Mouse (Mus musculus) heart, postnatal 25 days (tissue): Measurements from ENCODE around the gene F830045P16Rik. TPM values are rescaled to one million over a fixed set of nuclear protein-coding genes. Genes with fewer than 3 reads are reported as not detected.
A peak's percentile ranks its signal among the peaks of the same experiment; 100 is the strongest.
"Not testable (repeated sequence)": the region's sequence is repeated elsewhere in the genome, so short reads cannot be mapped to it uniquely, and the experiment has no call there.

Source experiments
- DNase-seq: peaks from one replicate; pipeline ENCODE4 v3.0.0; 2022; ENCODE audit warnings: low spot score
- intact Hi-C: fragments of 180-260 bp; cut with DNase I; formaldehyde crosslinking; loops from one replicate; pipeline ENCODE4 v1.15.1; 2025
- total RNA-seq, 2 experiments: library from RNA; stranded (reverse); gene quantifications; 2 replicates each; pipeline ENCODE4 v1.2.3; 2021

F830045P16Rik gene
- total RNA-seq, 2 experiments from 2014 or later, result not detected

DNA sequence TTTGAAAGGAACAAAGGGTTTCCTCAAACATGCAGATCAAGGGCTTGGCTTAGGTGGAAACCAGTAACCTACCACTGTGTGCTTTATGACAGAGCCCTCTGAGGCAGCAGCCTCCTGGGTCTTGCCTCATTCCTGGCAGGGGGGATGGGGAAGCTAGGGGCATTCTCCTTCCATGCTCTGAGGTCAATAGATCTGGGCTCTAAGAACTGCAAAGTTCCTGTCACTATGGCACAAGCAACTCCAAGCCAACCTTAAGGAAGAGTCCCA is 22.1 kb downstream of the F830045P16Rik start:
- no peak for DNase-seq
- intact Hi-C loops, result no loop called here

DNA sequence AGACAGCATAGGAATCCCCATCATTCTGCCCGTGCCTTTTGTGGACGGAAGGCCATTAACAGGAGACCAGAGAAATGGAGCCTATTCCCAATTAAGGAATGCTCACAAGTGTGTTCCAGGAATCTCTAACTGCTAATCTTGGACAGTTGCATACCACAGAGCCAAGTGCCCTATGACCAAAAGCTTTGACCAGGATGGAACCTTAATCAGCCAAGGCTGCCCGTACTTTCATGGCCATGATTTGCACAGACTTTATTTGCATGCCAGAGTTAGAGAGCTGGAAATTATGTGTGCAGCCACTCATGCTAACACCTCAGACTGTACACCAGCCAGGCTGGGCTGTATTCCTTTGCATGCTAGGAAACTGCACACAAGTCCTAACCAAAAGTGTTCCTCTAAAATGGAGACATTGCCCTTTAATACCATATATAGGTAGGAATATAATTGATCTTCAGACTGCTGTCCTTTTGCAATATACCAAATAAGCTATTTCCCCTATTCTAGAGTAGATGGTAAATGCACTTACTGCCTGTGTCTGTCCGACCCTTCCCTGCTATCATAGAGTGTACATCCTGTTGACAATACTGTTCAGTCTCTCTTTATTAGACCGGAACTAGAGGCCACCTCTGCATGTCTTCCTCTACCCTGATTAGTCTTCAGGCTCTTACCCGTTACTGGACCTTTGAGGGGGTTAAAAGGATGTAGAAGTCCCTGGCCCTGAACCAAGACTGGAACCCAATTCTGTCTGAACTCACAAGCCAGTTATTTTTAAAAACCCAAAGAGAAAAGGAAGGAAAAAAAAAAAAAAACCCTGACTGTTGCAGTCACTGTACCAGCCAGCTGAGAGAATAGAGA is 22.6 kb downstream of the F830045P16Rik start:
- intact Hi-C loops, result no loop called here
- no peak for DNase-seq

DNA sequence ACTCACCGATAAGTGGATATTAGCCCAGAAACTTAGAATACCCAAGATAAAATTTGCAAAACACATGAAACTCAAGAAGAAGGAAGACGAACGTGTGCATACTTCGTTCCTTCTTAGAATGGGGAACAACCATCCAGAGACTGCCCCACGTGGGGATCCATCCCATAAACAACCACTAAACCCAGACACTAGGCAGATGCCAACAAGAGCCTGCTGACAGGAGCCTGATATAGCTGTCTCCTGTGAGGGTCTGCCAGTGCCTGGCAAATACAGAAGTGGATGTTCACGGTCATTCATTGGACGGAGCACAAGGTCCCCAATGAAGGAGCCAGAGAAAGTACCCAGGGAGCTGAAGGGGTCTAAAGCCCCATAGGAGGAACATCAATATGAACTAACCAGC is 24.3 kb downstream of the F830045P16Rik start:
- DNase-seq, intact Hi-C loops: not testable (repeated sequence)

DNA sequence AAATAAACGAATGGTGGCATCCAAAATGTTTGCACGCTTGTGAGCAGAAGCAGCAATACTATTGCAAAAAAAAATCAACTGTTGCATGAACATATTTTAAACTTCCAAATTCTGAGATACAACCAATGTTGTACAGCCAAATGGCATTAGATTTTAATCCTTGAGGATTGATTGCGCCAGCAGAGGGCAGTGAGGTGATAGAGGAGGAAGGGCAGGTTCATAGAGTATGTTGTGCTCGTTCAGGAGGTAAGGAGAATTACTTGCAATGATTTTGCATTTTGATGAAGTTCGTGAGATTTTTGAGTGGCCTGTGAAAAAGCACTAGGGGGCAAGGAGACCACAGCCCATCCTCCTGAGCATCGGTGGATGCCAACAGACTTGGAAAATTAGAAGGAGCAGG is 33.8 kb downstream of the F830045P16Rik start:
- intact Hi-C loops, result loop anchor here (1.0 to 5.0 kb wide), 4 partner anchors 36 to 370 kb away; no protein-coding TSS in a partner anchor
- no peak for DNase-seq

DNA sequence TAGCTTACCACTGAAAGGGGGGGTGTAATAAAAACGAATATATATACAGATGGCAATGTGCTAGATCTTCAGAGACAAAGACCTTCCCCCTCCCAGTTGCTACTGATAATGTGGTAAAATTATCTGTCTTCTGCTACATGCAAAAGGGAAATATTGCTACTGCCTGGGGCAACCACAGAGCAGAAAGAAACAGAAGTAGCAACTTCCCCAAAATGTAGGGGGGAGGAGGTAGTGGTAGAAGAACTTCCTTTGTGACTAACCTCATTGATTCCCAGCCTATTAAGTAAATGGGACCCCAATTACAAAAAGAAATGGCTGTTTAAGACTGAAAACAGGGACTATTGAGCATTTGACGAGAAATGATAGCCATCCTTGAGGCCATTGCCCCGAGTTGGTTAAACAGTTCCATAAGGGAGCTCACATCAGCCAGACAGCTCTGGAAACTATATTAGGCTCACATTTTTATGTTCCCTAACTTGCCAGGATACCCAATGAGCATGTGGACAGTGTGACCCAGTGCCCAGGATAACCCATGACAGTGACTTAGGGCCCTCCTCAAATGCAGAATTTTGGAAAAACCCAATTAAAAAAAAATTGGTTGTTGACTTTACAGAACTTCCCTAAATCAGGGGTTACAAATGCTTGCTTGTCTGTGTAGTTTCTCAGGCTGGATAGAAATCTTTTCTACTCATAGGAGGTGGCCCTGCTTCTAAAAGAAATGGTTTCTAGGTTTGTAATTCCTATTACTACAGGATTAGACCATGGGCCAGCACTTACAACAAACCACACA is 46.7 kb downstream of the F830045P16Rik start:
- intact Hi-C loops, result no loop called here
- DNase-seq, result no peak

DNA sequence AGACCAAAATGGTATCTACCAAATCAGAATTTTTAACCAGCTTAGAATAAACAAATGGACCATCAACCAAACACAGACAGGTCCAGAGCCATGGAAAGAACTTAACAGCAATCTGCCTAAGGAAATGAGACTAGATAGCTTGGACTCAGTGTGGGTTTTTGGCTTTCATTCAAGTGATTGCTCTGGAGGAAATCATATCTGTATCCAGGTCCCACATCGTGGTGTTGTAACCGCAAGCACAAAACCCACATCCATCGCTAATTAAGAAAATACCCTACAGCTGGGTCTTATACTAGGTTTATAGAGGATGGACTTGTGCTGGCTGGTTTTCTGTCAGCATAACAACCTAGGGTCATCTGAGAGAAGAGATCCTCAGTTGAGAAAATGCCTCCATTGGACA is 53.3 kb downstream of the F830045P16Rik start:
- no peak for DNase-seq
- intact Hi-C loops, result no loop called here

GRCm38 (mm10) chr2:129471905-129472304 is 64.5 kb downstream of the F830045P16Rik start:
- intact Hi-C loops, result no loop called here
- DNase-seq, result no peak

- DNase-seq, result no peak
- intact Hi-C loops, result no loop called here
These were observed 65.6 kb downstream of the F830045P16Rik start for GRCm38 (mm10) chr2:129470839-129471238.

GRCm38 (mm10) chr2:129438772-129439171 is 97.6 kb downstream of the F830045P16Rik start:
- intact Hi-C loops, result loop anchor here (5.0 kb wide), 1 partner anchor 266 kb away; no protein-coding TSS in a partner anchor
- not testable (repeated sequence) for DNase-seq

DNA sequence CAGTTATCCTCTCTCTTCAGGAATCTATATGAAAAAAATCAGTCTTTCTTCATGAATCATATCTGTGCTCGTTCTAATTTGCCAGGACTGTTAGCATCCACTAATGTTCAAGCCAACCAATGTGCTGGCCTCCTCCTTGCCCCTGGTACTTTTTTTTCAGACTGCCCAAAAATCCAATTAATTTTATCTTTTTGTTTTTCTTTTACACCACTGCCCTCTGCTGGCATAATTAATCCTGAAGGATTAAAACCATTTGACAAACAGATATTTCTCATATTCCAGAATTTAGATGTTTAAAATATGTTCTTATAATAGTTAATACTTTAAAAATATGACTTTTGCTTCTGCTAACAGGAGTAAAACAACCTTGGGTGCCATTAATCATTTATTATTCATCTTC is 101.2 kb downstream of the F830045P16Rik start:
- intact Hi-C loops, result loop anchor here (5.0 kb wide), 1 partner anchor 263 kb away; no protein-coding TSS in a partner anchor
- DNase-seq, result no peak

- intact Hi-C loops, result no loop called here
- DNase-seq, result no peak
These were observed 112.7 kb downstream of the F830045P16Rik start for GRCm38 (mm10) chr2:129423741-129424140.

GRCm38 (mm10) chr2:129420897-129421561 is 115.4 kb downstream of the F830045P16Rik start:
- intact Hi-C loops, result no loop called here
- no peak for DNase-seq

- DNase-seq, result no peak
- intact Hi-C loops, result no loop called here
These were observed 117.0 kb downstream of the F830045P16Rik start for GRCm38 (mm10) chr2:129419361-129419880.

- intact Hi-C loops, result no loop called here
These were observed 121.8 kb downstream of the F830045P16Rik start for GRCm38 (mm10) chr2:129414593-129414992.

DNA sequence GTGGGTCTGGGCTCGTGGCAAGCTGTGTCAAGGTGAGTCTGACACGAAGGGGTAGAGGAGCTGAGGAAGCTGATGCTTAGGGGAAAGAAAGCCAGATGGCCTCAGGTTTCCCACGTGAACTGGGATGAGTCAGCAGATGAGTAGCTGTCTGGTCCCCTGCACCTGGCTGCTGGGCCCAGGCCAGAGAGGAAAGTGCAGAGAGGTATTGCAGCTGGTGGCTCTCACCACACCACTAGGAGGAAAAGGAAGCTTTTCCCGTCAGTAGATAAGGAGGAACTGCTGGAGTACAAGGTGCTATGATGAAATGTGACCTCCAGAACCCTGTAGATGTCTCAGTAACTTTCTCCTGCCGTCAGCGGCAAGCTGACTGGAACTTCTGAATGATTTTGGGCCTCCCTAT is 122.9 kb downstream of the F830045P16Rik start:
- DNase-seq, result no peak
- intact Hi-C loops, result no loop called here

More at GRCm38 (mm10) chr2:129414593-129414992, 121.8 kb downstream of the F830045P16Rik start:
- no peak for DNase-seq

GRCm38 (mm10) chr2:129411651-129412050 is 124.8 kb downstream of the F830045P16Rik start:
- no peak for DNase-seq
- intact Hi-C loops, result no loop called here

DNA sequence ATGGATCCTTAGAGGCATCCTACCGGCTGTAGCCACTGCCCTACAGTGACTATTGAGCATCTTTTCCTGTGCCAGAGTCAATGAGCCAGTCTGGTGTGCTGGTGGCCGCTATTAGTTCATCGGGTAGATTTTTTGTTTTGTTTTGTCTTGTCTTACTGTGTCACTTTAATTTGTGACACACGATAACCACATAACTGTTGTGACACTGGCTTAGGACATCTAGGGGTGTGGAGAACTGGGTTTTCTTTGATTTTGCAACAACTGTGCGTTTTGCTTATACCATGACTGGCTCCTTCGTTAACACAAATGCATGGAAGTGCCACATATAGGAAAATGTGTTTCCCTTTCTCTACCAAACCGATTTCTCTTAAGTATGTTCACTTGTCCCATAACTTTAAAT is 126.1 kb downstream of the F830045P16Rik start:
- intact Hi-C loops, result no loop called here
- DNase-seq, result no peak

GRCm38 (mm10) chr2:129408476-129408875 is 127.9 kb downstream of the F830045P16Rik start:
- DNase-seq, result peak; percentile 40
- intact Hi-C loops, result loop anchor here (5.0 kb wide), 2 partner anchors 111 to 126 kb away; partner anchors contain the start of gene Ckap2l
